Mouse (Mus musculus): ENCODE results near the gene Tbx5. TPM values are rescaled to one million over a fixed set of nuclear protein-coding genes. Genes with fewer than 3 reads are reported as not detected.

Gene Tbx5
- total and polyA plus RNA-seq, 2 experiments from 2014 or later = 0.10 TPM; not detected in 1

DNA sequence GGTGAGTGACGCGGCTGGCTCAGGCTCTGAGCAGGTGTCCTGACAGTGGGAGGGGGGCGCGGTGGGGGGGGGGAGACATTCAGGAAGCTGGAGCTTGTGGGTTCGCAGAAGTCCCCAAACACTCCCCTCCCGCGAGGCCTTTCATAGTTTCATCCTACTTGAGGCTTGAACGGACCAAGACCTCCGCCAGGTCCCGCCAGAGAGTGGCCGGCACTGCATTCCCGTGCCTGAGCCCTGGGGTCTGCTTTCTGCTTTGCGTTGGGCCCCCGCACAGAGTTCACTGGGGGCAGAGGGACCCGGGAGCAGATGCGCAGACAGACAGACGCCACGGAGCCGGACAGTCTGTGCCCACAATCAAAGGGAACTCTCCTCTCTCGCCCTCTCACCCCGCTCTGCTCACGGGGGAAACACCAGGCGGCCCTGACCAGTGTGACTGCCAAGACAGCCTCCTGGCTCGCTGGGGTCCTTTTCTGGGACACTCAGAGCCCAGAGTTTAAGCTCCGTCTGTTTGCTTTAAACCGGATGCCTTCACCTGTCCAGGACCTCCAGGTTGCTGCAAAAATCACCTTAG is 34.8 kb upstream of the Tbx5 start:
- Histone ChIP-seq H3K36me3 (ENCODE audit: insufficient read depth) (no peaks in the 10 kb centered on the region), H3K27me3 (ENCODE audit: insufficient read depth, low read length) (peaks cover 95% of the 10 kb centered on the region), H3K4me2 (ENCODE audit: low read depth) (no peak overlapping the region), H3K9me3 (ENCODE audit: low read length) (no peaks in the 10 kb centered on the region), H3K4me3 (ENCODE audit: low read depth, low read length) (no peak overlapping the region), H3K27ac (ENCODE audit: low read depth, low read length) (no peak overlapping the region), H3K4me1 (ENCODE audit: insufficient read depth) (no peaks in the 10 kb centered on the region), H3K9ac (no peak overlapping the region)
- no peak for DNase-seq
- 5% methylated on average over 26 of the region's 26 CpGs for WGBS
- no peak for ATAC-seq
- no peak for TF ChIP-seq CTCF (IDR thresholded peaks at IDR 0.05; ENCODE audit: low read depth)

- 6% methylated on average over 4 of the region's 4 CpGs for WGBS
- no peak for ATAC-seq
These were observed 34.2 kb upstream of the Tbx5 start for GRCm38 (mm10) chr5:119798261-119798660.

DNA sequence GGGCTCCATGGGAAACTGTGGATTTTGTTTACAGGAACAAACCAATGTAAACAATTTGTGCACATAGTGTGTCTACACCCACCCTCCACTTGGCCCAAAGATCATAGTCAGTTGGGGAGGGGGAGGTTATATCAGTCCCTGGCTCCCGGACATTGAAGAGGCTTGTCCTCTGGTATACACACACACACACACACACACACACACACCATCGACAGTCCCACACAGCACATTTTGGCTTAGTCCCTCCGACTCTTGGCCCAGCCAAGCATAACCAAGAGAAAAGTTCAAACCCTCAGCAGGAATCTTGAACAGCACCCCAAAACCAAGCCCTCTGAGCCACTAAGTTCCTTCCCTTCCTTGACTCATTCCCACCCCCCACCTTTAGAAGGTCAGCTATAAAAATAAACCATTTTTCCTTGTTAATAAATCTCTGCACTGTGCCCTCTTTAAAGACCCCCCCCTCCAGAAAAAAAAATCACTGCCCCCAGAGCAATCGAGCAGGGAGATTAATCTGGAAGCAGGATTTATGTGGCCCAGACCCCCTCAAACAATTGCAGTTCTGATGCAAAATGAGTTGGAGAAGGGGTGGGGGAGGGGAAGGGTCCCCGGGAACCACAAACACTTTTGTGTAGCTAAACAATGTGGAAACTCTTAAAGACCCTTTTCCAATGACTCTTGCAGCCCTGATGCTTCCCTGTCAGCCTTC is 33.6 kb upstream of the Tbx5 start:
- H3K27ac ChIP-seq (ENCODE audit: low read depth, low read length) = no peak overlapping the region
- ATAC-seq (no peak), DNase-seq (no peak)
- H3K27me3 ChIP-seq (ENCODE audit: insufficient read depth, low read length) = peaks cover 98% of the 10 kb centered on the region
- no peak for TF ChIP-seq CTCF (IDR thresholded peaks at IDR 0.05; ENCODE audit: low read depth)
- H3K4me1 ChIP-seq (ENCODE audit: insufficient read depth) = no peaks in the 10 kb centered on the region
- no peak overlapping the region for H3K4me3 ChIP-seq (ENCODE audit: low read depth, low read length)
- 0% methylated on average over 5 of the region's 5 CpGs for WGBS
- no peaks in the 10 kb centered on the region for H3K9me3 ChIP-seq (ENCODE audit: low read length)
- H3K4me2 ChIP-seq (ENCODE audit: low read depth) = no peak overlapping the region
- no peaks in the 10 kb centered on the region for H3K36me3 ChIP-seq (ENCODE audit: insufficient read depth)
- H3K9ac ChIP-seq = no peak overlapping the region

More at GRCm38 (mm10) chr5:119798261-119798660, 34.2 kb upstream of the Tbx5 start:
- DNase-seq = no peak
- H3K9ac ChIP-seq = no peak overlapping the region
- no peaks in the 10 kb centered on the region for H3K36me3 ChIP-seq (ENCODE audit: insufficient read depth)
- no peaks in the 10 kb centered on the region for H3K9me3 ChIP-seq (ENCODE audit: low read length)
- no peaks in the 10 kb centered on the region for H3K4me1 ChIP-seq (ENCODE audit: insufficient read depth)
- no peak overlapping the region for H3K27ac ChIP-seq (ENCODE audit: low read depth, low read length)
- peaks cover 98% of the 10 kb centered on the region for H3K27me3 ChIP-seq (ENCODE audit: insufficient read depth, low read length)
- H3K4me2 ChIP-seq (ENCODE audit: low read depth) = no peak overlapping the region
- no peak overlapping the region for H3K4me3 ChIP-seq (ENCODE audit: low read depth, low read length)
- TF ChIP-seq CTCF (IDR thresholded peaks at IDR 0.05; ENCODE audit: low read depth) = no peak

GRCm38 (mm10) chr5:119799419-119800242 is 32.8 kb upstream of the Tbx5 start:
- Histone ChIP-seq H3K27ac (ENCODE audit: low read depth, low read length) (no peak overlapping the region), H3K4me3 (ENCODE audit: low read depth, low read length) (no peak overlapping the region), H3K36me3 (ENCODE audit: insufficient read depth) (no peaks in the 10 kb centered on the region), H3K9ac (no peak overlapping the region), H3K4me1 (ENCODE audit: insufficient read depth) (no peaks in the 10 kb centered on the region), H3K27me3 (ENCODE audit: insufficient read depth, low read length) (peaks cover 99% of the 10 kb centered on the region), H3K9me3 (ENCODE audit: low read length) (no peaks in the 10 kb centered on the region), H3K4me2 (ENCODE audit: low read depth) (no peak overlapping the region)
- 4% methylated on average over 9 of the region's 9 CpGs for WGBS
- DNase-seq (no peak), ATAC-seq (no peak)
- TF ChIP-seq CTCF (IDR thresholded peaks at IDR 0.05; ENCODE audit: low read depth) = no peak

DNA sequence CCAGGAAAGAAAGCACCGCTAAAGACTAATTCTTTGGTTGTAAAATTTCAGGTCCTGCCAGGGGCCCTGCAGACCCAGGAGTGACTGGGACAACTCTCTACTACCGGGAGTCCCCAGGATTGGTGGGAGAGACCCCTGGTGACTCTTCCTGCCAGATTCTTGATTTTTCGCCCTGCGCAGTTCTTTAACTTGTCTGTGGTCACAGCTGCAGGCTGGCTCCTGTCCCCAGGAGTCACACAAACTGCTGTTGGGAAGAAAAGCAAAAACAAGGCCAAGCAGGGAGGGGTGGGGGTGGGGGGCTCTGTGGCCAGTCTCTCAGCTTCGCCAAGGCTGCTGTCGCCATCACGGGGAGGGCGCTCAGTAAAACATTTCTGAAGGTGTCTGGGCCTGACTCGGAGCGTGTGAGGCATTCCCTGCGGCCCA is 32.2 kb upstream of the Tbx5 start:
- no peak for ATAC-seq
- WGBS = 2% methylated on average over 11 of the region's 11 CpGs
- no peak for TF ChIP-seq CTCF (IDR thresholded peaks at IDR 0.05; ENCODE audit: low read depth)

DNA sequence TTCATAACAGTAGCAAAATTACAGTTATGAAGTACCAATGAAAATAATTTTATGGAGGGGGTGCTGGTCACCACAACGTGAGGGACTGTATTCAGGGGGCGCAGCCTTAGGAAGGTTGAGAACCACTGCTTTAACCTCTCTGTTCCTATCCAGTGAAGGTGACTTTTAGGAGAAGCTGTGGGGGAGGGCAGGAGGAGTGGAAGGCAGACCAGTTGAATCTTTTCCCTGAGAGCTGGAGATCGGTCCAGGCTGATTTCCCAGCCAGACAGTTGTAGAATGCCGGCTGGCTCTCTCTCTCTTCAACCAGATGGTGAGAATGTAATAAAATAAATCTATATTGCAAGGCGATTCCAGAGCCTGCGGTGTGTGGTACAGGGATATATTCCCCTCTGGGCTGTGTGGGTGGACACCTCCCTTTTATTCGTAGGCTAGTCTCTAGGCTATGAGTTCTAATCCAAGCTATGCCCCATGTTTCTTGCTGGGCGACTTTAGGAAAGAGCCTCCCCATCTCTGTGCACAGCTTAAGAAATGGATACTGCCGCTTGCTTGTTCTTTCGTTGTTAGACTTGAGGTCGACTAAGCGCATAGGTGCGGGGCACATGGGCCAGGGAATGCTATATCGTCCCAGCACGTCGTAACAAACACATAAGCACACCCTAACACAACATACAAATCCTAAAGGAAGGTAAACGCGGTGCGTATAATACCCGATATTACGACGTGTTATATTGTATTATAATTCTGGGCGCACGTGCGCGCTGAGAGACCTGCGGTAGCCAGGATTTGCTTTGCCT is 29.7 kb upstream of the Tbx5 start:
- H3K4me2 ChIP-seq (ENCODE audit: low read depth) = no peak overlapping the region
- DNase-seq (no peak), ATAC-seq (no peak)
- no peak overlapping the region for H3K27ac ChIP-seq (ENCODE audit: low read depth, low read length)
- no peak overlapping the region for H3K9ac ChIP-seq
- H3K4me3 ChIP-seq (ENCODE audit: low read depth, low read length) = no peak overlapping the region
- no peaks in the 10 kb centered on the region for H3K36me3 ChIP-seq (ENCODE audit: insufficient read depth)
- peaks cover 100% of the 10 kb centered on the region for H3K27me3 ChIP-seq (ENCODE audit: insufficient read depth, low read length)
- H3K9me3 ChIP-seq (ENCODE audit: low read length) = no peaks in the 10 kb centered on the region
- H3K4me1 ChIP-seq (ENCODE audit: insufficient read depth) = no peaks in the 10 kb centered on the region
- WGBS = 1% methylated on average over 27 of the region's 27 CpGs
- TF ChIP-seq CTCF (IDR thresholded peaks at IDR 0.05; ENCODE audit: low read depth) = no peak

More for the DNA sequence above, 32.2 kb upstream of the Tbx5 start:
- no peak overlapping the region for H3K4me3 ChIP-seq (ENCODE audit: low read depth, low read length)
- H3K9me3 ChIP-seq (ENCODE audit: low read length) = no peaks in the 10 kb centered on the region
- no peak overlapping the region for H3K4me2 ChIP-seq (ENCODE audit: low read depth)
- no peak overlapping the region for H3K27ac ChIP-seq (ENCODE audit: low read depth, low read length)
- H3K36me3 ChIP-seq (ENCODE audit: insufficient read depth) = no peaks in the 10 kb centered on the region
- H3K4me1 ChIP-seq (ENCODE audit: insufficient read depth) = no peaks in the 10 kb centered on the region
- H3K27me3 ChIP-seq (ENCODE audit: insufficient read depth, low read length) = peaks cover 99% of the 10 kb centered on the region
- no peak for DNase-seq
- no peak overlapping the region for H3K9ac ChIP-seq
